Mouse (Mus musculus) right cerebral cortex, postnatal 10 days (tissue): ENCODE measurements around the gene Ccnk.
A peak's percentile ranks its signal among the peaks of the same experiment; 100 is the strongest.

Source experiments
- DNase-seq, 2 experiments: peaks; one replicate each; pipeline ENCODE4 v3.0.0; 2021; ENCODE audit warnings: low spot score in 2 of 2

Ccnk gene

DNA sequence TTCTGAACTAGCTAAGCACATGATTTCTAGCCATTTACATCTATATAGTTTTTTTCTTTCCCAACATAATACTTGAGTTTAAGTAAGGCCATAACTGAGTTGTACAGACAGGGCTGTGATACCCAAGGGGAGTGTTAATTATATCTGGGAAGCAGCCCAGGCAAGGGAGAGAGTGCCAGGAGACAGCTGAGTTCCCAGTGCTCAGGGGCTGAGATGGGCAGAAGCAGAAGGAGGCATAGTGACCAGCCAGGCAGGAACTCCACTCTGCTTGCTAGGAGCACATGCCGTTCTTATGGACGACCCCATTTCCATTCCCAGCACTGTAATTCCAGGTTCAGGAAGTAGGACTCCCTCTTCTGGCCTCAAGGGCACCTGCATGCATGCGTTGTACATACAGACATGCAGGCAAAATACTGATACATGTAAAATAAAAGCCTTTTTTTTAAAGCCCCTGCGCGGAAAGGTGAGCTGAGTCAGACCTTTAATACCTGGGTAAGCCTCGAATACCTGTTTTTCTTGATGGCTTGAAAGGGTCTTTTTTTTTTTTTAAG lies 8.2 kb downstream of the Ccnk start:
- no peak for DNase-seq

DNA sequence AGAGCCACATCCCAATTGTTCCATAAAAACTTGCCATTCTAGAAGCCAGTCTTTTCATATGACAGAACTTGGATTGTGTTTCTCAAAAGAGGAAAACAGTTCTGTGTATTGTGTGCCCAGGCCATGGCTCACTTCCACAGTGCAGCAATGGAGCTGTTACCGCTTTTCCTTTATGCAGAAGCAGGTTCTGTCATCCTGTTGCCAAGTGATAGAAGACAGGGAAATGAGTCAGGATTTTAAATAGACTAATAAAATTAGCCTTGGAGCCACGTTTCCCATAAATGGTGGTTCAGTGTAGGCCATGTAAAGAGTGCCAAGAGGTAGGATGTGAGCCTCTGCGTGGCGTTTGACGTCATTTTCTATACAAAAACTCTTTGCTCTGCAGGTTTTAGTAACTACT lies 14.5 kb downstream of the Ccnk start:
- no peak for DNase-seq

DNA sequence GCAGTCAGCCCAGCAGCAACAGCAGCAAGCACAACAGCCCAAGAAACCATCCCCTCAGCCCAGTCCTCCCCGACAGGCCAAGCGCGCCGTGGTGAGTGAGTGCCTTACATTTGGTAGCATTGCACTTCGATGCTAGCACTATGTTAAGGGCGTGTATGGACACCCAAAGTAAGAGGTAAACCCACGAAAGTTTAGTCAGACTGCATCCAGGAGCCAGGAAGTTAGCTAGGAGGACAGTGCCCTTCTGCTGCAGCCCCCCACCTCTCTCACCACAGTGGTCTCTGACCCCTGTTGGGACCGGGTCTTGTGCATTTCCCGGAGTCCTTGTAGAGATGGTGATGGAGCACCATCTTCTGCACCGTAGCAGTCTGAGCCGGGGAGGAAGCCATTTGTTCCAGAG lies 16.4 kb downstream of the Ccnk start:
- no peak for DNase-seq

DNA sequence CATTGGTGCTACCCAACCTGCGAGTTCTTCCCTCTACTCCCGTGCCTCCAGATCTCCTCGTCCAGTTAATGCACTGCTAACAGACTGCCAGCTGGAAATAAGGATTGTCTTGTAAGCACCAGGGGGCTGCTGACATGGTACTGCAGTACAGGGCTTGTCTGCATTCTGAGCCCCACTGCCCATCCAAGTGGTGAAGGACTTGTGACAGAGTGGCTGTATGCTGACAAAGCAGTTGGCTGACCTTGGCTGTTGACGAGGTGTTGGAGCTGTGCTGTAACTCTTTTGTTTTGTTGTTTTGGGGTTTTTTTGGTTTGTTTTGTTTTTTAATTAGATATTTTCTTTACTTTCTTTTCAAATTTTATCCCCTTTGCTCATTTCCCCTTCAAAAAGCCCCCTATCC lies 19.1 kb downstream of the Ccnk start:
- DNase-seq: no peak

DNA sequence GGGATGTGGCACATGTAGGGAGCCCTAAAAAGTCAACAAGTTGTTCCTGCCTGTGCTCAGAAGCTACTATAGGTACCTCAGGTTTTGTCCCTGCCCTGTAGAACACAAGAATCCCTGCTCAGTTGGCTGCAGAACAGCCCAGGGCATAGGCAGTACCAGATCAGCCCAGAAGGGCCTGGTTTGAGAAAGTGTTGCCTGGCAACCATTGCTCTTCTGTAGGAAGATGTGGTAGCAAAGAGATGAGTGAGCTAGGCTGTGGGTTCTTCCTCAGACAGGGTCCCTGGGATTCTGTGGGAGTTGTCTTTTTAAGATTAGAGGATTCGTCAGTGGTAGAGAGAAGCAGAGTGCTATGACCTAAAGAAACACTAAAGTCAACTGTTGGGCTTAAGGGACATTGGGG lies 20.7 kb downstream of the Ccnk start:
- no peak for DNase-seq

DNA sequence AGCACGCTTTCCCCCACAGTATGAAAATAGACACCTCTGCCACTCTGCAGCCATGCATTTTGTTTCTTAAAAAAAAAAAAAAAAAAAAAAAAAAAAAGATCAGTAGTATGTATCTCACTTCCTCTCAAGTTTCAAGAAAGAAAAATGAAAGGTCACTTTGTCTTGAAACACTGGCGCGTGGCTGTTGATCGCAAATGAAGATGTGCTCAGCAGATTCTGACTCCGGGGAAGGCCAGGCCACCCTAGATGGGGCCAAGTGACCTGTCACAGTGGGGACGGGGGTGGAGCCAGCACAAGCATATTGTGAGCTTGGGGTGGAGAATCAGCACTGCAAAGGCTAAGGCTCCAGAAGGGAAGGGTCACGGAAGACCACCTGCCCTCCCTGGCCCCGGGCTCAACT lies 24.5 kb downstream of the Ccnk start:
- no peak for DNase-seq

DNA sequence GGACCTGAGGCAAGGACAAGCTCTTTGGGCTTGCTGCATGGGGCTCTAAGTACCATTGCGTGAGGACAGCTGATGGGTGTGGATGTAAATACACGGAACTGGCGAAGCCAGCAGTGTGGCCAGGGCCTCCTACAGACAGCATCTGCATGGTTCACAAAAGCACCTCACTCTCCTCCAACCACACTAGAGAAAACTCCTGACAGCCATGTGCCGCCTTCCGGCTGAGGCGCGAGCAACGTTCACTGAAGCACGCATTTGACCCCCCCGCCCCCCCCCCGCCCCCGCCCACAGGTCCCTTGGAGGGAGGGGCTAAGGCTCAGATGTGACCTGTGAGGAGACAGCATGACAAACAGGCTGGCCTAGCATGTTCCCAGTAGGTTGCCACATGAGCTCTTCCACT lies 25.6 kb downstream of the Ccnk start:
- no peak for DNase-seq

DNA sequence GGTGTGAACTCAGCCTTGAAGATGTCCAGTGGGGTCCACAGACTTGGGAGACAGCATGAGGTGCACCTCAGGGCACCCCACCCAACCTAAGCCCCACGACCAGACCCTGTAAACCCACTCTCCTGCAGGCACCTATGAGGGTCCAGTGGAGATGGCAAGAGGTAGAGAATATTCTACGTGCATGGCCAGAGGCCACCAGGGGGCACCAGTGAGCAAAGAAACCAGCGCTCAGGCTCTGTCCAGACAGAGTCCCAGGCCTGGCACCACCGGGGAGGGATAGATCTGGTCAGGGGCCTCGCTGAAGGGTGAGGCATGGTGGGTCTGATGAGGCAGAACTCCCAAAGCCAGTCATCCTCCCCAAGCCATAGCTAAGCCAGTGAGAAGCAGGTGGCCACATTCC lies 27.3 kb downstream of the Ccnk start:
- DNase-seq: peak; percentile 76 to 84

DNA sequence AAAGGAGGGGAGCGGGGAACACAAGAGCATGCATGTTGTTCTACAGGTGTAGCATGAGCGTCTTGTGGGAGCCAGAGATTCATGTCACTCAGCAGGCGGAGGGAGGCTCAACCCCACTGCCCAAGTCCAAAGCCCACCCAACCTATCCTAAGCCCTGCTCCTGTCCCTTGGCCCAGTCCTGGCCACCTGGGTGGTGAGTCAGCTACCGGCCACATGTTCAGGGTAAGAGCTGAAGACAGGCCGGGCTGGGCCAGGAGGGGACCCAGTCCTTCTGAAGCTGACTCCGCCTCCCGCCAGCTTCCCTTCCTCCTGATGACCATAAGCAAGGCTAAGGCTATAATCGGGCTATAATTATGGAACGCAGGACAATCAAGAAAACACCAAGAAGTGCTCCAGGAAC lies 28.8 kb downstream of the Ccnk start:
- DNase-seq: no peak

DNA sequence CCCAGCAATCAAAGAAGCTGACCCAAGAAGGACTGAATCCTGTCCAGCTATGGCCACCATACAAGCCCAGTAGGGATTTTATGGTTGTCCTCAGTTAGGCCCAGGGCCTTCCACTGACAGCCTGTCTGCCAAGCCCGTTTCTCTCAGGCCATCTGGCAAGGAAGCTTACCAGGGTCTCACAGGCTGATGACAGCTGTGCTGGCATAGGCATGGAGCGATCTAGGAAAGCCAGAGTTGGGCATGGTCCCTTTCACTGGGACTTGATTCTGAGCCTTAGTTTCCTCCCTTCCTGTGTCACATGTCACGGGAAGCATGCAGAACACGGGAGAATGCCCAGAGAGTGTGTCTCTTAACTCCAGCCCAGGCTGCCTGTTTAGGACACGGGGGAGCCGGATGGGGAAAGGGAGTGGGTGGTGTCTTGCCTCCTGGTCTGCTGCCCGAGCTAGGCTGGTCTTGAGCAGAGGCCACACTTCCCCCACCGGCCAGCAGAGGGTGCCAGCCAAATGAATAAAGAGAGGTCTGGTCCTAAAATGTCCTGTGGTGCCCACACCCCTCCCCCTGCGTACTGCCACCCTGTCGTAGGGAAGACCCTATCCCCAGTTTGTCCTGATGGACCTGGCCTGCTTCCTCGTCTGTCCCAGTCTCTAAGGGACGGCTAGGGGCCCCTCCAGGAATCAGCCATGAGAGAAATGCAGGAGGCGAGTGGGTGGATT lies 29.5 kb downstream of the Ccnk start:
- DNase-seq: peak; percentile 74 to 84

DNA sequence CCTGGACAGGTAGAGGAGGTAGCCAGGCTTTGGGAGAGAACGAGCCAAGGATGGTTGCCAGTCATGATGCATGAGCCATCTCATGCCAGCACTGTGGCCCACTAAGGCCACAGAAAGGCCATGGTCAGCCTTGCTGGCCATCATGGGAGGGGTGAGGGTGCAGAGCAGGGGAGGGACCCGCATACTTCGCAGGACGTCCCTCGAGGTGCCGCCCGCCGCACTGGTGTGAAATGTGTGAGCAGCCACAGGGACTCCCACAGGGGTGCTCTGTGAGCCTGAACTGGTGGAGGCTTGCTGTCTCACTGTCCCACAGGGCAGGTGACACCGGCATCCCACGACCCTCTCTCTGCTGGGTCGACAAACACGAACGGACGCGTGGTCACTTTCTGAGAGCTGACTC lies 31.2 kb downstream of the Ccnk start:
- DNase-seq: no peak

DNA sequence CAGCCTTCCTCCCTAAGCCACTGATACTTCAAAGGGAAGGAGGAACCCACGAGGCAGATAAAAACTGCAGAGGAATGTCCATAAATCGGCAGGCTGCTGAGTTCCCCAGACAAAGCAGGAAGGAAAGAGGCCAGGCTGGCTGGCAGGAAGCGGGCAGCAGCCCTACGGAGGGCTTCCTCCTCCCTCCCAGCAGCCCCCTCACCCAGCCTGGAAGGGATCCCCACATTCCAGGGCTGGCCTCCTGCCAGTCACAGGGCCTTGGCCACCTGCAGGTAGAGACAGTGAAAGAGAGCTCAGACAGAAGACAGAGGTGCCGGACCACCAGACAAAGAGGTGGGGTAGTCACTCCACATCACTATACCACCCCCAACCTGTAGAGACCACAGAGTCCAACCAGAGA lies 32.7 kb downstream of the Ccnk start:
- no peak for DNase-seq

DNA sequence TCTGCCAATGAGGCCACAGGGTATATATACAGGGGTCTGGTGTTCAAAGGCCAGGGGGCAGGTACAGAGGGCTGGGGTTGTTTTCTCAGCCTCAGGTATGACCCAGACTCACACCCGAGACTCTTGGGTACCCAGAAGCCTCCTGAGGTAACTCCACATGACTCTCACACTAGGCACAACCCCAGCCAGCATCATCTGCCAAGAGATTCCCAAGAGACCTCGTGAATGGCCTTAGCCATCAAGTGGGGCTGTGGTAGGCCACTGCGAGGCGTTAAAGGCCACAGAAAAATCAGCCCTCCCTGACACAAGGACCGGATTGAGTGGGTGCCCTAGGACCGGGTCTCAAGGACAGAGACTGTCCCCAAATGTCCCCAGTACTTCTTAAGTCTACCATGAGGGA lies 33.1 kb downstream of the Ccnk start:
- no peak for DNase-seq

DNA sequence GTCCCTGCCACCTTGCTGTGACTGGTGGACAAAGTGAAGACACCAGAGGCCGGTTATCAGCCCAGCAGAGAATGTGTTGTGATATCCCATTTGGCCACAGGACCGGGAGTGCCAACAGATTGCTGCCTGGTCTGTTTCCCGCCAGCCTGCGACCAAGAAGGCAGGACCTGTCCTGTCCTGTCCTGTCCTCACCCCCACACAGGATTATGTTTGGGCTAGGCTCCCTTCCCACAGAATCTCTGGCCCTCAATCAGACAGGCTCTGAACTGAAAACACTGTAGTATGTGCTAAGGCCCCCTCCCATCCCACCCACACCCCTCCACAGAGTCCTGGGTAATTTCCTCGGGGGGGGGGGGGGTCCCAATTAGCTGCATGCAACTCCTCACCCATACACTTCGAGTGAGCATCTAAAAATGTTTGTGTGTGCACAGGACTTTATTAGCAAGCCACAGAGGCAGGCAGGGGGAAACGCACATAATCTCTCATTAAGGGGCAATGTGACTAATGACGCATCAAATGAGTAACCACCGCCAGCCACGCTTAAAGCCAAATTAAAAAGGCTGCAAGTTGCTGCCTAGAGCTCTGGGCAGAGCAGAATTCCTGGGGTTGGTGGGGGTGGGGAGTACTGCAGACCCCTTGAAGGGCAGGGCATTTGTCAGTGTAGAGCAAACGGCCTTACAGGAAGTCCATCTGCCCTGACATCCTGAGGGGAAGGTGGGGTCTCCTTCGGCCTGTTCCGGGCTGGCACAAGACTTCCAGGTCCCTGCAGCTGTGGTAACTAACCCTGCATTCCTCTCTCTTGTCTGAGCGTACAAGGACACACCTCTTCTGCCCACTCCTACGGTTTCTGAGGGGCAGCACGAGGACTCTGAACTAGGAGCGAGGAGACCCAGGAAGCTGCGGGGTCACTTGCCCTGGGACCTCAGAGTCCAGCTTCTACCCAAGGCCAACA lies 34.0 kb downstream of the Ccnk start:
- DNase-seq: no peak

DNA sequence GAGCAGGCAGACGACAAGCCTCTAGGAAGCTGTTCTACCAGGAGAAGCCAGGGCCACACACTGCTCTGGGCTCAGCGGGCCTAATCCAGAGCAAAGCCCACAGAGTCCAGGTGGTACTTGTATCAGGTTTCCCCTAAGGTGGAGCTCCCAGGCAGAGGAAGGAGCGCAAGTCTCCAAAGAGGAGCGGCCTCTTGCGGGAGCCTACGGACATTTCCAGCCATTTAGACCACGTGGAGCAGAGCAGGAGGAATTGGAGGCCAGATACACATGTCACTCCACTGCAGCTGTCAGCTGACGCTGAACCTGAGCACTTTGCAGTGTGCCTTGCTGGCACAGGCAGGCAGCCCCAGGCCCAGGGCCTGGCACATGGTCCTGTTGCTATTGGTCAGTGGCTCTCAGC lies 35.7 kb downstream of the Ccnk start:
- DNase-seq: no peak

DNA sequence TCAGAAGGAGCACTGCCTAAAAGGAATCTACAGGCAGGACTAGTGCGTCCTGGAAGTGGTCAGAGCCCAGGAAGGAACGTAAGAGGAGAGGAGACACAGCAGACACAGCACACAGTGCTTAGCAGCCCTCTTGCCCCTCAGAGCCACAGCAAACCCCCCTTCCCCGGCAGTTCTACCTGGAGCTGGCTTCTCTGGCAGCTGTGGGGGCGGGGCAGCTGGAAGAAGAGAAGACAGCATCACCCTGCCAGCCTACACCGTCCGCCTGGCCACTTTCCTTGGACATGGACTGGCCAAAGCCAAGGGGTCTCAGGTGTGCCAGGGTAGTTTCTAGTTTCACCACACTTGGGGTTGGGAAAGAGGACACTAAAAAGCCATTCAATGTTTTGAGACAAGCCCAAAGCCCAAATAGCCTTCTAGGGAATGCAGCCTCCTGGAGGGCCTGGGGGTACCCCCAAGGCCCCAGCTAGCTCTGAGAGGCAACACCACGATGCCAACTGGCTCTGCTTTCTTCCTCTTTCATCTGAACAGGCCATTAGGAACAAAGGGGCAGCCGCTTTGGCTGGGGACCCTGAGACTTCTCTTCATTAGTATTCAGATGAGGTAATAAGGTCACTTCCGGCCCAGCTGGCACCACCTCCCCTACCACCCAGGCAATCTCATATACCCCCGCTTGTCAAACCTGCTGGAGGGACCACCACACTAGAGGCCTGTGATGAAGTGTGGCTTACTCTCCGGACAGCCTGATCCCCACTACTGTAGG lies 37.4 kb downstream of the Ccnk start:
- DNase-seq: no peak

DNA sequence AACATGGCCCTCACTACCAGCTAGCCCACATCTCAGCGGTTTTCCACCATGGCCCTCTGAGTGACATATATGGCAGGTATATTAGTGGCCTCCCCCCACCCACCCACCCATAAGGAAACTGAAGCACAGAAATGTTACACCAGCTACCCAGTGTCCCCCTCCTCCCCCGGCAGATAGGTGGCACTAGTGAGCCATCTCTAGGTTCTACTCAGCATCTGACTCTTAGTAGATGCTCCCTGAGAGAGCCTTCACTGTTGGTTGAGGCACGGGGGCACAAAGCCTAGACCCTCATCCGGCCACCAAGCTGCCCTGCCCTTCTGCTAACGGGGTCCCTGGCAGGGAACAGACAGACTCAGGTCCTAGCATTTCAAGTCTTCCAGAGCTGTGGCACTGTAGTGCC lies 38.2 kb downstream of the Ccnk start:
- peak in 1 of 2 experiments; percentile 69 for DNase-seq

DNA sequence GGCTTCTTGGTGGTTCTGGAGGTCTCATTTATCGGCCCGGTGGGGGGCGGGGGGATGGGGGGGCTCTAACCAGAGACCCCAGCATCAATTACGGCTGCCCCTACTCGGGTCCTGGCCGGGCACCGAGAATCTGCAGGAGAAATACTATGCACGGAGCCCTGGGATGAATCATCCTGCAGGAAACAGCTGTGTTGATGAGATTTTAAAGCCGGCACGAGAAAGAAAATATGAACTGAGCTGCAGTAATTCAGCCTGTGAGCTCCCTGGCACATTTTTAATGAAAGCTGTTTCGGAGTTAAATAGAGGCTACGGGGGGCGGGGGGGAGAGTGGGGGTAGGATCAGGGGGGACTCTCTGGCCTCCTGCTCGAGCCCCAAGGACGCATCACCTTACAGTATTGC lies 39.8 kb downstream of the Ccnk start:
- DNase-seq: no peak

DNA sequence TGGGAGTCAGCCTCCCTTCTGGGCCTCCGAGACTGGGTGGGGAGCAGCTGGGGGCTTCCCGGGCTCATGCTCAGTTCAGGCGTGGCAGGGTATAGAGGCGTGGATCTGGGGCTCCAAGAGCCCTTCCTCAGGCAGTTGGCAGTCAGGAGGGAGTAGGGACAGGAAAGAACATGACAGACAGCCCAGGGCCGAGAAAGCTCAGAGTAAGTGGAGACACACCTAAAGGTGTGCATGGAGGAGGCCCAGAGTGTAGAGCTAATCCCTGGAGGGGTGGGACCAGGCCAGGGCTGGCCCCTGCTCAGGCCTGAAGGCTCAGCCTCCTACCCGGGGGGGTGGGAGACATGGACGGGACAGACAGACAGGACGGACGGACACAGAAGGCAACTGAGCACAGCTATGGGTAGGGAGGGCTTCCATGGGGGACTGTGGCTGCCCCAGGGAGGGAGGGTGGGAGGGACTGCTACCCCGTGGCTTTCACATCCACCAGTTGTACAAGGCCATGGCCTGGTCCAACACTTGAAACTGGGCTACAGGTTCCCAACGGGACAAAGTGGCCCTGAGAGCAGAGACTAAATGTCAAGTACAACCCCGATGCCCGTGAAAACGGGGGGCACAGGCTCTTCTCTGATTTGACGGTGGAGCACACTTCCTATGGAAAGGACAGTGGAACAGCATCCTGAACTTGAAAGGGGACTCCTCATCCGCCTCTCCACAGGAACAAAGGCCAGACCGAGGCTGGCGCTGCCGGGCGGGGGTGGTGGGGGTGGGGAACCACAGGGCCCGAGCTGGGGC lies 40.6 kb downstream of the Ccnk start:
- DNase-seq: no peak

DNA sequence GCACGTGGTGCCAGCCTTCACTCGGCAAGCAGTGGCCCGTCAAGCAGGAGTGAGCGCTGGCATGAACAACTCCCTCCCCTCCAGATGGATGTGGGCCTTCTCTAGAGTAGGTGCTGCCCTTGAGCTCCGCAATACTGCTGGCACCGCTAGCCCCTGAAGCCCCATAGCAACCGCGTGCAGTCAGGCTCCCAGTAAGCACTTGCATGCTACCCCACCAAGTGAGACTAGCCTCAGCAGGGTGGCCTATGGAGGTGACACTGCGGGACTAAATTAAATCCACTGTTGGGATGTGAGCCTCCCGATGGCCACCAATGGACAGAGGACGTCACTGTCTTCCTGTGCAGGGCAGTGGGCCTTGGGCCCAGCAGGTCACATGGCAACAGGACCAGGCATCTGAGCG lies 41.2 kb downstream of the Ccnk start:
- no peak for DNase-seq

DNA sequence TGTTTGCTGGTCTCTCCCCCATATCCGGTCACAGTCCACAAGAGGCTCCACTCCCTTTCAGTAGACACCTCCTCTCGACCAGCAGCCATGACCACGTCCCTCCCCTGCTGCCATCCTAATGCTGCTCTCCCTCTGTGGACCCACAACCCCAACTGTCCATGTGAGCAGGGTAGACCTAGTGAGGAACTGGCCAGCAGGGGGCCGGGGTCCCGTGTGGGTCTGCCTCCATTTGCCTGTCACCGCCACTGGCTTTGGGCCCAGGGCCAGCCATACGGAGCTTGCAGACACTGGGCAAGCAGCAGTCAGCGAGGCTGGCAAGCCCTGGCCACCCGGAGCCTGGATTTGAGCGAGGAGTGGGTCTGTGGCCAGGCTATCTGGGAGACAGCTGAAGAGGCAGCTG lies 41.8 kb downstream of the Ccnk start:
- peak; percentile 67 to 71 for DNase-seq
